8 mouse cellular contexts compared by ENCODE assay signal in genomic region chr14:122105391-122106285, GRCm38 (mm10). TPM values are rescaled to one million over a fixed set of nuclear protein-coding genes. Genes with fewer than 3 reads are reported as not detected.
DNase-seq lines count a peak whose midpoint lies in the region; ATAC-seq and TF ChIP-seq lines count a peak whose summit lies in the region.

No protein-coding gene starts in this region.

- peak overlapping the region; percentile 97 for H3K4me3 ChIP-seq in heart, adult 2 months
- peak overlapping the region; percentile 70 to 100 (median 71) for H3K4me3 ChIP-seq in CH12.LX (replicated peaks in 1 of 3; ENCODE audit: low read depth in 2 of 3, low read length in 2 of 3, poor library complexity in 1 of 3)
- H3K4me3 ChIP-seq in forebrain, embryonic 12.5 days (replicated peaks): peak overlapping the region; percentile 44
- H3K4me3 ChIP-seq in liver, embryonic 14.5 days (ENCODE audit: insufficient read depth in 1 of 2, low read depth in 2 of 2, low read length in 2 of 2): peak overlapping the region; percentile 83 to 99

- in situ Hi-C loops in CH12.LX (cut with MboI; ENCODE audit: low pct_ligation_motif_present, low pct_unique_long_range_greater_than_20kb, low sequenced_read_pairs): loop anchor here (5.0 kb wide), 1 partner anchor 33 kb away; no protein-coding TSS in a partner anchor

- 69% methylated on average over 16 of the region's 16 CpGs for WGBS in heart, adult 2 months
- 74% methylated on average over 16 of the region's 16 CpGs for WGBS in forebrain, embryonic 12.5 days
- 58% methylated on average over 16 of the region's 16 CpGs for WGBS in liver, embryonic 14.5 days (ENCODE audit: insufficient replicate concordance)

- no peak for TF ChIP-seq CTCF in heart, adult 2 months (IDR thresholded peaks at IDR 0.05)
- TF ChIP-seq CTCF in CH12.LX (conservative IDR thresholded peaks at IDR 0.05 in 1 of 2, IDR thresholded peaks at IDR 0.05 in 1 of 2; ENCODE audit: low read depth in 2 of 2, low read length in 2 of 2): no peak
- TF ChIP-seq CTCF in liver, embryonic 14.5 days (IDR thresholded peaks at IDR 0.05; ENCODE audit: low read depth): no peak

- H3K4me1 ChIP-seq in heart, adult 2 months (ENCODE audit: control insufficient read depth, insufficient read depth, low read length): peaks cover 5% of the 10 kb centered on the region
- peaks cover 0 to 32% of the 10 kb centered on the region in 2 experiments; a peak in 3 of 4 replicates for H3K4me1 ChIP-seq in CH12.LX (ENCODE audit: control insufficient read depth in 1 of 2, insufficient read depth in 2 of 2)
- peaks cover 36% of the 10 kb centered on the region for H3K4me1 ChIP-seq in forebrain, embryonic 12.5 days
- H3K4me1 ChIP-seq in liver, embryonic 14.5 days (replicated peaks; ENCODE audit: control insufficient read depth in 2 of 2, insufficient read depth in 2 of 2, low read length in 1 of 2): peaks cover 17 to 19% of the 10 kb centered on the region in 2 experiments

- peaks cover 7% of the 10 kb centered on the region; the same call in 1 of the 2 replicates for H3K79me2 ChIP-seq in heart, adult 2 months (replicated peaks; ENCODE audit: control insufficient read depth, insufficient read depth, low read length)
- peaks cover 35% of the 10 kb centered on the region for H3K79me2 ChIP-seq in CH12.LX (replicated peaks; ENCODE audit: control insufficient read depth, extremely low read depth, insufficient read depth, poor library complexity, severe bottlenecking)

- no peaks in the 10 kb centered on the region for H3K27me3 ChIP-seq in heart, adult 2 months (ENCODE audit: control insufficient read depth, insufficient read depth, low read length)
- no peaks in the 10 kb centered on the region for H3K27me3 ChIP-seq in CH12.LX (replicated peaks)
- no peaks in the 10 kb centered on the region for H3K27me3 ChIP-seq in forebrain, embryonic 12.5 days
- no peaks in the 10 kb centered on the region for H3K27me3 ChIP-seq in liver, embryonic 14.5 days (ENCODE audit: control insufficient read depth, insufficient read depth, low read length)

- TF ChIP-seq RAD21 in CH12.LX (IDR thresholded peaks at IDR 0.05; ENCODE audit: low read depth, low read length): no peak

- peak overlapping the region; percentile 91 for H3K27ac ChIP-seq in heart, adult 2 months
- H3K27ac ChIP-seq in CH12.LX (ENCODE audit: insufficient read depth, low read depth): peak overlapping the region; percentile 82
- H3K27ac ChIP-seq in forebrain, embryonic 12.5 days: peak overlapping the region; percentile 85
- H3K27ac ChIP-seq in liver, embryonic 14.5 days: peak overlapping the region; percentile 95

- H3K36me3 ChIP-seq in heart, adult 2 months (ENCODE audit: control insufficient read depth, insufficient read depth, low read length): peaks cover 20% of the 10 kb centered on the region
- H3K36me3 ChIP-seq in CH12.LX (replicated peaks in 1 of 2; ENCODE audit: control insufficient read depth in 1 of 2, insufficient read depth in 1 of 2, low read length in 1 of 2): peaks cover 1 to 18% of the 10 kb centered on the region in 2 experiments
- no peaks in the 10 kb centered on the region; the same call in 1 of the 2 replicates for H3K36me3 ChIP-seq in forebrain, embryonic 12.5 days (replicated peaks)
- no peaks in the 10 kb centered on the region for H3K36me3 ChIP-seq in liver, embryonic 14.5 days (replicated peaks; ENCODE audit: control insufficient read depth, insufficient read depth, low read depth)

- DNase-seq in heart, adult 2 months: no peak
- DNase-seq in heart, postnatal 14 days: no peak
- DNase-seq in CH12.LX (ENCODE audit: extremely low read depth): peak; percentile 27
- DNase-seq in liver, embryonic 14.5 days (ENCODE audit: low read depth in 3 of 3, low spot score in 3 of 3): no peak
- DNase-seq in right cerebral cortex, postnatal 14 days: no peak
- DNase-seq in kidney, postnatal 36 days: no peak
- DNase-seq in embryo, embryonic 11 days: no peak

- TF ChIP-seq EP300 in heart, adult 2 months (IDR thresholded peaks at IDR 0.05; ENCODE audit: insufficient read depth, low read depth, low read length): no peak
- TF ChIP-seq EP300 in CH12.LX (IDR thresholded peaks at IDR 0.05; ENCODE audit: low read length): 0 out of 2 replicates have a peak, but pooled peaks have one; percentile 15
- TF ChIP-seq EP300 in liver, embryonic 14.5 days (IDR thresholded peaks at IDR 0.05; ENCODE audit: low read depth): no peak

- peak overlapping the region; percentile 54 for H3K9ac ChIP-seq in heart, adult 2 months (ENCODE audit: low read depth, low read length)
- H3K9ac ChIP-seq in CH12.LX (ENCODE audit: insufficient read depth, low read depth): peak overlapping the region; percentile 80
- peak overlapping the region; percentile 53; the same call in 1 of the 2 replicates for H3K9ac ChIP-seq in forebrain, embryonic 12.5 days
- peak overlapping the region; percentile 93 for H3K9ac ChIP-seq in liver, embryonic 14.5 days (replicated peaks)

- dilution Hi-C loops in CH12.LX (cut with MboI; ENCODE audit: extremely low pct_ligation_motif_present, extremely low pct_unique_long_range_greater_than_20kb, low sequenced_read_pairs): no loop called here

- TF ChIP-seq POLR2A in heart, adult 2 months (IDR thresholded peaks at IDR 0.05; ENCODE audit: insufficient read depth, low read depth, low read length): no peak
- no peak for TF ChIP-seq POLR2A in CH12.LX (IDR thresholded peaks at IDR 0.05; ENCODE audit: low read depth, low read length)

- no peak for ATAC-seq in forebrain, embryonic 12.5 days (ENCODE audit: low FRiP score)
- ATAC-seq in liver, embryonic 14.5 days (ENCODE audit: insufficient read depth): peak; percentile 8; the same call in 1 of the 2 replicates

- peak overlapping the region; percentile 100 for H3K4me2 ChIP-seq in CH12.LX (ENCODE audit: insufficient read depth, low read depth, poor library complexity, severe bottlenecking)
- H3K4me2 ChIP-seq in forebrain, embryonic 12.5 days: peak overlapping the region; percentile 76
- peak overlapping the region; percentile 98 for H3K4me2 ChIP-seq in liver, embryonic 14.5 days (ENCODE audit: low read depth)

- peaks cover 5% of the 10 kb centered on the region for H3K9me3 ChIP-seq in CH12.LX (replicated peaks; ENCODE audit: low read length)
- H3K9me3 ChIP-seq in forebrain, embryonic 12.5 days: no peaks in the 10 kb centered on the region
- no peaks in the 10 kb centered on the region for H3K9me3 ChIP-seq in liver, embryonic 14.5 days (ENCODE audit: control insufficient read depth, low read length)

- intact Hi-C loops in heart, adult 2 months (cut with DNase I): loop anchor here (2.0 to 10.0 kb wide), 4 partner anchors 38 to 879 kb away; partner anchors contain the start of genes Clybl, Tmtc4 and Ubac2
- intact Hi-C loops in heart, postnatal 14 days (cut with DNase I): loop anchor here (5.0 kb wide), 1 partner anchor 33 kb away; no protein-coding TSS in a partner anchor

TF ChIP-seq in CH12.LX, 34 proteins besides CTCF, POLR2A, EP300 and RAD21:
- TF ChIP-seq SIN3A (IDR thresholded peaks at IDR 0.05; ENCODE audit: low read length) (peak; percentile 6; the same call in 1 of the 2 replicates), MEF2A (IDR thresholded peaks at IDR 0.05; ENCODE audit: borderline replicate concordance, low read depth, low read length) (0 out of 2 replicates have a peak, but pooled peaks have one; percentile 11), E2F4 (IDR thresholded peaks at IDR 0.05; ENCODE audit: insufficient replicate concordance, low read depth, low read length) (no peak), NRF1 (IDR thresholded peaks at IDR 0.05; ENCODE audit: low read depth, low read length) (0 out of 2 replicates have a peak, but pooled peaks have one; percentile 9), BHLHE40 (IDR thresholded peaks at IDR 0.05; ENCODE audit: low read depth, low read length) (no peak), MAZ (IDR thresholded peaks at IDR 0.05; ENCODE audit: low read depth, low read length) (no peak), MXI1 (IDR thresholded peaks at IDR 0.05; ENCODE audit: low read depth, low read length) (peak; percentile 33; the same call in 1 of the 2 replicates)

RNA-seq across cellular contexts. Expression of gene Tm9sf2, which starts 1.2 kb away (rescaled TPM):
- total RNA-seq in heart, adult 2 months (2021): 100 to 1,000 TPM; 121 to 143 TPM
- polyA plus RNA-seq in heart, adult 2 months (2012; rRNA removed): 71.0 and 146 TPM in 2 replicates
- total RNA-seq in heart, postnatal 14 days (2021): 100 to 1,000 TPM; 111 to 112 TPM
- total RNA-seq in CH12.LX (2012; rRNA removed): 49.2 and 59.6 TPM in 2 replicates
- 108 and 119 TPM in 2 replicates for total RNA-seq in CH12.LX (2014; rRNA removed)
- 73.1 and 85.5 TPM in 2 replicates for polyA plus RNA-seq in CH12.LX (2012; ENCODE audit: insufficient read length, low read depth)
- 118 and 120 TPM in 2 replicates for polyA plus RNA-seq in forebrain, embryonic 12.5 days (2016; fragmentation: Nextera tagmentation; extraction: Ambion mirVana)
- 22.2 and 26.4 TPM in 2 replicates for polyA plus RNA-seq in liver, embryonic 14.5 days (2012; rRNA removed)
- 67.1 and 68.8 TPM in 2 replicates for polyA plus RNA-seq in liver, embryonic 14.5 days (2014; fragmentation: Nextera tagmentation; extraction: Ambion mirVana)

Comparison
In these comparisons a context has a peak if more than half of its experiments do, and no peak if none do; other contexts are left out.
1. H3K4me3 ChIP-seq: peak in every context shown above with its lines; median percentile 97 in heart, adult 2 months; 91 in liver, embryonic 14.5 days; 71 in CH12.LX; 44 in forebrain, embryonic 12.5 days.